Mouse (Mus musculus) kidney, postnatal 0 days (tissue): Measurements from ENCODE around the gene Pck1. TPM values are rescaled to one million over a fixed set of nuclear protein-coding genes. Genes with fewer than 3 reads are reported as not detected.

Source experiments
- ATAC-seq: fragments of 200-750 bp; cut with Nextera tagmentation; replicated peaks from 2 replicates; pipeline ENCODE4 v1.8.0; 2017; ENCODE audit warnings: low read depth, moderate number of reproducible peaks, moderate TSS enrichment, moderate library complexity; ENCODE audit not compliant: low FRiP score
- DNase-seq: peaks from one replicate; pipeline ENCODE4 v3.0.0-alpha.2; 2016; ENCODE audit warnings: low spot score
- H3K27ac ChIP-seq: fragments of 300-500 bp; sonication (generic); 2 replicates; pipeline ENCODE4 v1.5.1; 2014; ENCODE audit warnings: mild to moderate bottlenecking
- H3K27me3 ChIP-seq: fragments of 300-500 bp; sonication (generic); 2 replicates; pipeline ENCODE4 v1.6.1; 2014; ENCODE audit warnings: low read length, mixed read lengths; ENCODE audit not compliant: insufficient read depth
- H3K36me3 ChIP-seq: fragments of 300-500 bp; sonication (generic); 2 replicates; pipeline ENCODE4 v1.6.1; 2014; ENCODE audit warnings: low read length, mixed read lengths; ENCODE audit not compliant: insufficient read depth
- H3K4me1 ChIP-seq: fragments of 300-500 bp; sonication (generic); replicated peaks from 2 replicates; pipeline ENCODE4 v1.6.1; 2014; ENCODE audit warnings: antibody characterized with exemption, low read length, mixed read lengths; ENCODE audit not compliant: insufficient read depth
- H3K4me2 ChIP-seq: fragments of 300-500 bp; sonication (generic); 2 replicates; pipeline ENCODE4 v1.6.1; 2014; ENCODE audit warnings: mild to moderate bottlenecking, low read length, moderate library complexity, mixed read lengths
- H3K4me3 ChIP-seq: fragments of 300-500 bp; sonication (generic); replicated peaks from 2 replicates; pipeline ENCODE4 v1.5.1; 2014; ENCODE audit warnings: low read depth, low read length
- H3K9ac ChIP-seq: fragments of 300-500 bp; sonication (generic); 2 replicates; pipeline ENCODE4 v1.6.1; 2014; ENCODE audit warnings: low read depth, low read length
- H3K9me3 ChIP-seq: fragments of 300-500 bp; sonication (generic); replicated peaks from 2 replicates; pipeline ENCODE4 v1.6.1; 2016; ENCODE audit warnings: low read length, inconsistent platforms, mixed read lengths
- CTCF ChIP-seq: IDR thresholded peaks from 2 replicates; pipeline ENCODE4 v1.5.1; 2016; ENCODE audit warnings: antibody characterized with exemption, low read depth, mild to moderate bottlenecking, moderate library complexity
- WGBS: fragments of 180-500 bp; shearing (Covaris S2); extraction: QIAGEN DNeasy Blood & Tissue Kit; methylation state at CpG from one replicate; pipeline ENCODE4 v1.1.7; 2014; 5-methylcytosine and 5-hydroxymethylcytosine counted together
- polyA plus RNA-seq: library from polyadenylated mRNA; unstranded; fragments of >200 nt; fragmentation: Nextera tagmentation; extraction: Ambion mirVana; gene quantifications from 2 replicates; pipeline ENCODE4 v1.2.1, GENCODE M21; 2015

Gene Pck1
- polyA plus RNA-seq, 1 experiment from 2014 or later, result 47.2 TPM

DNA sequence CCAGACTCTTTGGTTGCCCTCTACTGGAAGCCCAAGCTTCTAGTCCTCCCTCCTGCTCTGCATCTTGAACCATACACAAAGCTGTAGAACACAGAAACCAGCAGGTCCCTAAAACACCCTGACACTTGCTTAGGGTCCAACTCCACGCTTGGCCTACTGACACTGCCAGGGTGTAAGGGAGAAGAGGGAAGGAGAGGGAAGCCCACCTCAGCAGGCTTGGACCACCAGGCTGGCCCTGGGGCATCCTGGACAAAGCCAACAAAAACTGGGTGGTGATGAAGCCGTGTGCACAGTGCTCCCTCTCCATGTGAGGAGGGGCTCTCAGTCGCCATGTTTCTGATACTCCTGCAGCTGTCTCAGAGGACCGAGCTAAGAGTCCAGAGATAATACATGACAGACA lies 27.2 kb downstream of the Pck1 start:
- no peaks in the 10 kb centered on the region for H3K9me3 ChIP-seq
- no peak overlapping the region for H3K9ac ChIP-seq
- no peaks in the 10 kb centered on the region for H3K27me3 ChIP-seq
- no peaks in the 10 kb centered on the region for H3K36me3 ChIP-seq
- no peak overlapping the region for H3K4me2 ChIP-seq
- no peak for DNase-seq
- TF ChIP-seq CTCF, result 0 out of 2 replicates have a peak, but pooled peaks have one; percentile 12
- H3K4me1 ChIP-seq, result no peaks in the 10 kb centered on the region
- H3K4me3 ChIP-seq, result no peak overlapping the region
- 78% methylated on average over 4 of the region's 4 CpGs for WGBS
- no peak overlapping the region for H3K27ac ChIP-seq
- ATAC-seq, result no peak

DNA sequence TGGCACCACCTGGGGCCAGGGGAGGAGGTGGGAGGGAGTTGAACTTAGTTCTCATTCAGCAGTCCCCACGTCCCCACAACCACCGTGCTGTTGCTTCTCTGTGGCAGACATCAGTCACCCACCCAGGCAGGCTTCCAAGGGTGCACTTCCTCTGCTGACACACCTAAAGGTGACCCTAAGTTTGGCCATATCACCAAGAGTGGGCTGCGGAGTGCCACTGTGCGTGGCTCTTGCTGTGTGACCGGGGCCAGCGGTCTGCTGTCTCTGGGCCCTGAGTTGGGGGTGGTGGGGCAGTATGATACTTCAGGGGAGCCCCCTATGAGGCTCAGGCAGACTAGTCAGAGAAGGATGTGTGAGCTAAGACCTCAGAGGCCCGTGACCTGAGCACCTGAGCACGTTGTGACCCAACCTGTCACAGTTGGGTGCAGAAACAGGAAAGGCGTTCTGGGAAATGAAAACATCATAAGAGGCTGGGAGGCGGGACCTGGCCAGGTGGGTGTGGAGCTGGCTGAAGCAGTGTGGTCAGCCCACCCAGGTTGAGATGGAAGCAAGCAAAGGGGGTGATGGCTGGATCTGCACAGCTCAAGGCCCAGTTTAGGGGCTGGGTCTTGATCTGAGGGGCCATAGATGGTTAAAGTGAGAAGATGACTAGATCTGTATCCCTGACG lies 28.0 kb downstream of the Pck1 start:
- no peak for TF ChIP-seq CTCF
- Histone ChIP-seq H3K36me3 (no peaks in the 10 kb centered on the region), H3K9me3 (no peaks in the 10 kb centered on the region), H3K9ac (no peak overlapping the region), H3K4me3 (no peak overlapping the region), H3K4me2 (no peak overlapping the region), H3K27ac (no peak overlapping the region), H3K27me3 (no peaks in the 10 kb centered on the region), H3K4me1 (no peaks in the 10 kb centered on the region)
- no peak for ATAC-seq
- no peak for DNase-seq
- WGBS, result 66% methylated on average over 11 of the region's 11 CpGs

DNA sequence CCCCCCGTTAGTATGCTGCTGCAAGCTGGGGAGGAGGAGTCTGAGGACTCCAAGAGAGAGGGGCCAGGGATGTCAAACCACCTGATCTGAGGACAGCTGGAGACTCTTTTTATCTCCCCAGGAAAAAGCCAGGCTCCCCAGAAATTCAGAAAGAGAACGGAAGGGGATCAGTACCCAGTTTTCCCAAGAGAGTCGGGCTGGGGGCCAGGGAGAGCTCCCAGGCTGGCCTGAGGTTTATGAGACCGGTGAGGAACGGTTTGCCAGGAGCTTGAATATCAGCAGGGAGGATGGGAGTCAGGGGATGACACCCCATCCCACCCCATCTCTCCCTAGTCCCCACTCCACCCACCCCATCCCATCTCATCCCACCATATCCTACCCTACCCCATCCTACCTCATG lies 28.6 kb downstream of the Pck1 start:
- 58% methylated on average over 4 of the region's 5 CpGs for WGBS
- no peak overlapping the region for H3K27ac ChIP-seq
- no peak overlapping the region for H3K4me2 ChIP-seq
- H3K9me3 ChIP-seq, result no peaks in the 10 kb centered on the region
- ATAC-seq, result no peak
- no peaks in the 10 kb centered on the region for H3K36me3 ChIP-seq
- no peaks in the 10 kb centered on the region for H3K4me1 ChIP-seq
- DNase-seq, result no peak
- no peaks in the 10 kb centered on the region for H3K27me3 ChIP-seq
- no peak for TF ChIP-seq CTCF
- H3K9ac ChIP-seq, result no peak overlapping the region
- no peak overlapping the region for H3K4me3 ChIP-seq

DNA sequence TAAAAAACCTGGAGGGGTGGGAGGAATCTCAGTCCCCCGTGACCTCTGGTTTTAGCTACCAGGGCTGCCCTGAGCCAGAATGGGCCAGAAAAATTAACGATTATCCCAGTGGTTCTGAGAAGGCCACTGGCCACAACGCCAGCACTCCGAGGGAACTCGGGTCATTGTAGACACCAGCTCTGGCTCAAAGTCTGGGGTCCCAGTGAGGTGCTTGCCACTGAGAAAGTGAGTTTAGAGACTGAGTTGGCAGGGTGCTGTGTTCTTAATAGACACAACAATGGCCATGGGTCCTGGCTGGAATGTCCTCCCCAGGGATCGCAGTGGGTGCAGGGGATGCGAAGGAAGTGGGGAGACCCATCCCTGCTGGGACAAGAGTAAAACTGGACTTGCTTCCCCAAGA lies 29.1 kb downstream of the Pck1 start:
- H3K4me2 ChIP-seq, result no peak overlapping the region
- no peak overlapping the region for H3K9ac ChIP-seq
- H3K4me1 ChIP-seq, result no peaks in the 10 kb centered on the region
- WGBS, result 82% methylated on average over 7 of the region's 7 CpGs
- H3K27ac ChIP-seq, result no peak overlapping the region
- H3K27me3 ChIP-seq, result no peaks in the 10 kb centered on the region
- no peaks in the 10 kb centered on the region for H3K9me3 ChIP-seq
- ATAC-seq (no peak), DNase-seq (no peak)
- TF ChIP-seq CTCF, result no peak
- H3K4me3 ChIP-seq, result no peak overlapping the region
- H3K36me3 ChIP-seq, result no peaks in the 10 kb centered on the region

DNA sequence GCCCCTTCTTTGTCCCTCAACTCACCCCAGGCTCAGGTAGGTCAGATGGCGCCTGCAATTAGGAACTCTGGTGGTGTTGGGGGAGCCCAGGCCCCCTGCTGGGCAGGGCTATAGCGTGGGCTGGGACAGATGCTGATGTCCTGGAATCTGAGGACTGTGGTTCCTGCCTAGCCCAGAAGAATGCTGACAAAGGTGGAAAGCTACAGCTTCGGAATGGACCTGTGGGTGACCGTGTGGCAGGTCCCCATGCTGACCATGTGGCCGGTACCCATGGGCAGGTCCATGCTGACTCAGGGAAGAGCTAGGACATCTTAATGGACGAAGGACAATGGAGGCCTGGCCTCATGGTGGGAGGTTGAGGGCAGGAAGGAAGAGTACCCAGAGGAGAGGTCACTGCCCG lies 29.9 kb downstream of the Pck1 start:
- ATAC-seq (no peak), DNase-seq (no peak)
- Histone ChIP-seq H3K27ac (no peak overlapping the region), H3K4me3 (no peak overlapping the region), H3K27me3 (no peaks in the 10 kb centered on the region), H3K36me3 (no peaks in the 10 kb centered on the region), H3K4me1 (no peaks in the 10 kb centered on the region), H3K9ac (no peak overlapping the region), H3K4me2 (no peak overlapping the region), H3K9me3 (no peaks in the 10 kb centered on the region)
- WGBS, result 87% methylated on average over 7 of the region's 7 CpGs
- TF ChIP-seq CTCF, result 0 out of 2 replicates have a peak, but pooled peaks have one; percentile 23

DNA sequence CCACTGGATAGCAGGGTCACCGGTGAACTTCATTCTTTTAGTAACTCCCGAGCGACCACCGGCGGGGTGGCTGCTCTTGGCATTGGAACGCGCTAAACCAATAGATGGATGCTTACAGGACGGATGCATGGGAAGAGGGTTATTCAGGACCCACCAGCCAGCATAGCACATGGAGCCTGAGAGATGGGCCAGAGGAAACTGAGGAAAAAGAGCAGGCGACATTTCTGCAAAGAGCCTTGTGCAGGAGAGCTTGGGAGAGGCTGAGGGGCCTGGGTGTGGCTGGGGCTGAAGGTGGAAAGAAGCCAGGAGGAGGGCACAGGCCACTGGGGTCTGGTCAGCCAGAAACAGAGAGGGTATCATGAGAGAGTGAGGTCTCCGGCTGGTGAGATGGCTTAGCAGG lies 30.5 kb downstream of the Pck1 start:
- H3K4me2 ChIP-seq, result no peak overlapping the region
- no peak overlapping the region for H3K9ac ChIP-seq
- no peaks in the 10 kb centered on the region for H3K4me1 ChIP-seq
- DNase-seq (no peak), ATAC-seq (no peak)
- no peaks in the 10 kb centered on the region for H3K9me3 ChIP-seq
- H3K27me3 ChIP-seq, result no peaks in the 10 kb centered on the region
- H3K27ac ChIP-seq, result no peak overlapping the region
- TF ChIP-seq CTCF, result no peak
- WGBS, result 94% methylated on average over 10 of the region's 10 CpGs
- no peak overlapping the region for H3K4me3 ChIP-seq
- no peaks in the 10 kb centered on the region for H3K36me3 ChIP-seq
